Mouse (Mus musculus) neural tube, embryonic 14.5 days (tissue): ENCODE data around the gene Wdr17. TPM values are rescaled to one million over a fixed set of nuclear protein-coding genes. Genes with fewer than 3 reads are reported as not detected.
"Not testable (repeated sequence)": the region's sequence is repeated elsewhere in the genome, so short reads cannot be mapped to it uniquely, and the experiment has no call there.

Experiments
- ATAC-seq: fragments of 200-750 bp; cut with Nextera tagmentation; 2 replicates; pipeline ENCODE4 v1.8.0; 2017; ENCODE audit warnings: low read depth, mild to moderate bottlenecking, moderate TSS enrichment, moderate library complexity
- H3K27ac ChIP-seq: fragments of 300-500 bp; sonication (generic); 2 replicates; pipeline ENCODE4 v1.5.1; 2014; ENCODE audit warnings: low read depth, mild to moderate bottlenecking, control low read depth, low read length, moderate library complexity, mixed read lengths
- H3K27me3 ChIP-seq: fragments of 300-500 bp; sonication (generic); 2 replicates; pipeline ENCODE4 v1.6.1; 2014; ENCODE audit warnings: low read length; ENCODE audit not compliant: control insufficient read depth, insufficient read depth
- H3K36me3 ChIP-seq: fragments of 300-500 bp; sonication (generic); 2 replicates; pipeline ENCODE4 v1.6.1; 2014; ENCODE audit warnings: low read length, mixed read lengths; ENCODE audit not compliant: control insufficient read depth, insufficient read depth
- H3K4me1 ChIP-seq: fragments of 300-500 bp; sonication (generic); 2 replicates; pipeline ENCODE4 v1.6.1; 2014; ENCODE audit warnings: low read length; ENCODE audit not compliant: control insufficient read depth, insufficient read depth
- H3K4me2 ChIP-seq: fragments of 300-500 bp; sonication (generic); 2 replicates; pipeline ENCODE4 v1.6.1; 2014; ENCODE audit warnings: mild to moderate bottlenecking, low read depth, low read length, control low read depth
- H3K4me3 ChIP-seq: fragments of 300-500 bp; sonication (generic); 2 replicates; pipeline ENCODE4 v1.5.1; 2014; ENCODE audit warnings: low read depth, low read length, control low read depth, mixed read lengths
- H3K9ac ChIP-seq: fragments of 300-500 bp; sonication (generic); replicated peaks from 2 replicates; pipeline ENCODE4 v1.6.1; 2014; ENCODE audit warnings: low read depth, mild to moderate bottlenecking, control low read depth, low read length, mixed read lengths
- H3K9me3 ChIP-seq: fragments of 300-500 bp; sonication (generic); 2 replicates; pipeline ENCODE4 v1.6.1; 2016; ENCODE audit warnings: low read length; ENCODE audit not compliant: control insufficient read depth
- WGBS: fragments of 180-500 bp; shearing (Covaris S2); extraction: QIAGEN DNeasy Blood & Tissue Kit; methylation state at CpG from one replicate; pipeline ENCODE4 v1.1.7; 2014; 5-methylcytosine and 5-hydroxymethylcytosine counted together
- polyA plus RNA-seq: library from polyadenylated mRNA; unstranded; fragments of >200 nt; fragmentation: Nextera tagmentation; extraction: Ambion mirVana; gene quantifications from 2 replicates; pipeline ENCODE4 v1.2.1, GENCODE M21; 2014

The Wdr17 gene
- polyA plus RNA-seq, 1 experiment from 2014 or later, result 15.1 TPM

- ATAC-seq, result peak; percentile 60; the same call in 1 of the 2 replicates
- Histone ChIP-seq H3K27me3 (no peaks in the 10 kb centered on the region), H3K4me3 (no peak overlapping the region), H3K9me3 (no peaks in the 10 kb centered on the region), H3K4me1 (no peaks in the 10 kb centered on the region), H3K4me2 (no peak overlapping the region), H3K36me3 (no peaks in the 10 kb centered on the region), H3K9ac (no peak overlapping the region), H3K27ac (no peak overlapping the region)
- WGBS, result 38% methylated on average over 5 of the region's 5 CpGs
Observed at GRCm38 (mm10) chr8:54660675-54661074, 226.3 kb downstream of the Wdr17 start.

- Histone ChIP-seq H3K4me1 (no peaks in the 10 kb centered on the region), H3K4me3 (no peak overlapping the region), H3K36me3 (no peaks in the 10 kb centered on the region), H3K9me3 (no peaks in the 10 kb centered on the region), H3K4me2 (no peak overlapping the region), H3K27me3 (no peaks in the 10 kb centered on the region), H3K27ac (no peak overlapping the region), H3K9ac (no peak overlapping the region)
- ATAC-seq, result no peak
- WGBS, result 90% methylated on average over 2 of the region's 2 CpGs
Observed at GRCm38 (mm10) chr8:54659703-54660102, 227.3 kb downstream of the Wdr17 start.

DNA sequence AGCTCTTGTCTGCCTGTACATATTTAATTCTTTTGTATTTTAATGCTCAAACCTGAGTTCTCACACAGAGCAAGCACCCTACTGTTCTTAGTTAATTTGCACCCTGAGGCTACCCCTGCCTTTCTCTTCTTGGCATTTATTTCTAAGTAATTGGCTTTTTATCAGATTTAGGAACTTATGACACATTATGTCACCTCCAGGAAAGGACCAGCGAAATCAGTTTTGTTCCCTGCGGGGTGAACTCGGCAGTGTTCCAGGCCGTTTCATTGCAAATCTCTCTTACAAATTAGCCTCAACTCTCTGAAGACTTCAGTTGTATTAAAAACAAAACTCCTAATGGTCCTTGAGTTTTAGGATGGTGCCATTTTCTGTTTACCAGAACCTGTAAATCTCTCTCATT lies 248.3 kb downstream of the Wdr17 start:
- H3K9ac ChIP-seq, result no peak overlapping the region
- H3K4me2 ChIP-seq, result no peak overlapping the region
- 49% methylated on average over 4 of the region's 4 CpGs for WGBS
- H3K27me3 ChIP-seq, result no peaks in the 10 kb centered on the region
- ATAC-seq, result peak; percentile 41; the same call in 1 of the 2 replicates
- H3K4me3 ChIP-seq, result no peak overlapping the region
- H3K4me1 ChIP-seq, result no peaks in the 10 kb centered on the region
- H3K9me3 ChIP-seq, result no peaks in the 10 kb centered on the region
- no peaks in the 10 kb centered on the region for H3K36me3 ChIP-seq
- H3K27ac ChIP-seq, result no peak overlapping the region

DNA sequence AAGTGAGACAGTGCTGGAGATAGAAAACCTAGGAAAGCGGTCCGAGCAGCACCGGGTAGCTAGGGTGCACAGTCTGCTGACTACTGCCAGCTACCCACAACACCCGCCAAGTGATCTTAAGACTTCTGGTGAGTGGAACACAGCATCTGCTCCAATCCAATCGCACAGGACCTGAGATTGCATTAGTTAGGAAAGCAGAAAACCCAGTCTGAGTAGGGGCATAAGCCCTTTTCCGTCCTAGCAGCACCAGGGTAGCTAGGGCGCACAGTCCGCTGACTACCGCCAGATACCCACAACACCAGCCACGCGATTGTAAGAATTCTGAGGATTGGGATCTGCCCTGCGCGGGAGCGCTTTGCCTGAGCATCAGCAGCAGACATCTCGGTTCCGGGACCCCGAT lies 270.3 kb downstream of the Wdr17 start:
- not testable (repeated sequence) for ATAC-seq, H3K27me3 ChIP-seq, H3K36me3 ChIP-seq, H3K4me3 ChIP-seq, H3K4me1 ChIP-seq, H3K4me2 ChIP-seq, H3K9ac ChIP-seq, H3K27ac ChIP-seq, H3K9me3 ChIP-seq
- WGBS, result 89% methylated on average over 17 of the region's 17 CpGs

- H3K4me3 ChIP-seq, result no peak overlapping the region
- H3K27me3 ChIP-seq, result no peaks in the 10 kb centered on the region
- H3K4me1 ChIP-seq, result no peaks in the 10 kb centered on the region
- 81% methylated on average over 4 of the region's 4 CpGs for WGBS
- no peaks in the 10 kb centered on the region for H3K9me3 ChIP-seq
- no peaks in the 10 kb centered on the region for H3K36me3 ChIP-seq
- no peak for ATAC-seq
- H3K9ac ChIP-seq, result no peak overlapping the region
- no peak overlapping the region for H3K27ac ChIP-seq
- H3K4me2 ChIP-seq, result no peak overlapping the region
Observed at GRCm38 (mm10) chr8:54610238-54610637, 276.7 kb downstream of the Wdr17 start.

DNA sequence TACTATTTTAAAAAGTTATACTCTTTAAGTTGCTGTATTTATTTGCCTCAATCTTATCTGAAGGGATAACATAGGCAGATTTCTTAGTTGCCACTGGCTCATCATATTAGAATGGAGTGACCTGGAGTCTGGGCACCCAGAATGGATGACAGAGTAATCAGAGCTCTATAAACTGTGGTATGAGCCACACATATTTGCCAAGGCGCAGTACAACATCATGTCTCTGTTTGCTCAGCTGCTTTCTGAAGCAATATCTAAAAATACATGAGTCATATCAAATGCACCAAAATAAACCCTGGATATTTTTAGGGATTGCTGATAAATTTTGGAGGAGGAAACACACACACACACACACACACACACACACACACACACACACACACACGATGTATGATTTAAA lies 277.6 kb downstream of the Wdr17 start:
- no peak overlapping the region for H3K9ac ChIP-seq
- H3K9me3 ChIP-seq, result no peaks in the 10 kb centered on the region
- no peak overlapping the region for H3K4me2 ChIP-seq
- no peak overlapping the region for H3K4me3 ChIP-seq
- H3K4me1 ChIP-seq, result no peaks in the 10 kb centered on the region
- H3K27ac ChIP-seq, result no peak overlapping the region
- H3K36me3 ChIP-seq, result no peaks in the 10 kb centered on the region
- no peak for ATAC-seq
- WGBS, result 92% methylated on average over 2 of the region's 2 CpGs
- H3K27me3 ChIP-seq, result no peaks in the 10 kb centered on the region

- no peak for ATAC-seq
- WGBS, result 81% methylated on average over 4 of the region's 4 CpGs
- H3K36me3 ChIP-seq, result no peaks in the 10 kb centered on the region
- peaks cover 5% of the 10 kb centered on the region; the same call in 1 of the 2 replicates for H3K4me1 ChIP-seq
- H3K27me3 ChIP-seq, result no peaks in the 10 kb centered on the region
- no peak overlapping the region for H3K9ac ChIP-seq
- H3K4me3 ChIP-seq, result no peak overlapping the region
- H3K9me3 ChIP-seq, result no peaks in the 10 kb centered on the region
- H3K4me2 ChIP-seq, result no peak overlapping the region
- no peak overlapping the region for H3K27ac ChIP-seq
Observed at GRCm38 (mm10) chr8:54603440-54603839, 283.5 kb downstream of the Wdr17 start.

GRCm38 (mm10) chr8:54600671-54601251 lies 286.2 kb downstream of the Wdr17 start, which contains the start of gene Spata4:
Gene Spata4 (plus strand): TSS chr8:54600781.
- Histone ChIP-seq H3K9ac (peak within 1 kb of the TSS; percentile 41; the same call in 1 of the 2 replicates), H3K36me3 (no peaks in the 10 kb centered on the region), H3K27ac (no peak within 1 kb of the TSS), H3K4me1 (peaks cover 5% of the 10 kb centered on the region; the same call in 1 of the 2 replicates), H3K27me3 (no peaks in the 10 kb centered on the region), H3K9me3 (no peaks in the 10 kb centered on the region), H3K4me2 (peak within 1 kb of the TSS; percentile 55), H3K4me3 (peak within 1 kb of the TSS; percentile 23; the same call in 1 of the 2 replicates)
- WGBS, result 8% methylated on average over 21 of the region's 21 CpGs
- peak; percentile 94 for ATAC-seq

GRCm38 (mm10) chr8:54597386-54597785 lies 289.6 kb downstream of the Wdr17 start:
- H3K4me3 ChIP-seq, result no peak overlapping the region
- 89% methylated on average over 2 of the region's 2 CpGs for WGBS
- no peak overlapping the region for H3K9ac ChIP-seq
- no peaks in the 10 kb centered on the region for H3K9me3 ChIP-seq
- no peak for ATAC-seq
- H3K27me3 ChIP-seq, result no peaks in the 10 kb centered on the region
- H3K36me3 ChIP-seq, result no peaks in the 10 kb centered on the region
- no peak overlapping the region for H3K27ac ChIP-seq
- H3K4me2 ChIP-seq, result no peak overlapping the region
- peaks cover 5% of the 10 kb centered on the region; the same call in 1 of the 2 replicates for H3K4me1 ChIP-seq
